Mouse (Mus musculus) kidney, adult 9 months (tissue): Measurements from ENCODE around the gene Setx.

ENCODE experiments used
- DNase-seq: peaks from one replicate; pipeline ENCODE4 v3.0.0; 2022

Setx gene

GRCm38 (mm10) chr2:29168067-29168466 lies 44.1 kb downstream of the Setx start:
- no peak for DNase-seq

- no peak for DNase-seq
Observed at GRCm38 (mm10) chr2:29174887-29175286, 50.9 kb downstream of the Setx start.

- DNase-seq, result no peak
Observed at GRCm38 (mm10) chr2:29179810-29180209, 55.8 kb downstream of the Setx start.

DNA sequence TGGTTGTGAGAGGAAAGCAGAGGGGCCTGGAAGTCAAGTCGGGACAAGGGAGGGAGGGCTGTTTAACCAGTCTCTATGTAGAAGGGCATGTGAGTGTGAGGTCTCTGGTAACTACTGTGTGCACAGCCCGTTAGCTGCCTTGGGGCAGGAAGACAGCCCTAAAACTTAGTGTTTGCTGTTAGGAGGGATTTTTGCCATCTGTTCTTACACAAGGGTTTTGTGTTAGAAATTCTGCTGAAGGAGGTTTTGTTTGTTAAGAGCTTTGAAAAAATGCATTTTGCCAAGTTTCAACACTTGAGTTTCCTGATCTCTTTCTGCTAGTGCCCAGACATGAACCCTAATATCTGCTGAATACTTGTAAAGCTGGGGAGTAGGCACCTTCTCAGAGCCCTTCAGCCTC lies 57.1 kb downstream of the Setx start:
- DNase-seq, result no peak

- DNase-seq, result no peak
Observed at GRCm38 (mm10) chr2:29183266-29183924, 59.4 kb downstream of the Setx start.

DNA sequence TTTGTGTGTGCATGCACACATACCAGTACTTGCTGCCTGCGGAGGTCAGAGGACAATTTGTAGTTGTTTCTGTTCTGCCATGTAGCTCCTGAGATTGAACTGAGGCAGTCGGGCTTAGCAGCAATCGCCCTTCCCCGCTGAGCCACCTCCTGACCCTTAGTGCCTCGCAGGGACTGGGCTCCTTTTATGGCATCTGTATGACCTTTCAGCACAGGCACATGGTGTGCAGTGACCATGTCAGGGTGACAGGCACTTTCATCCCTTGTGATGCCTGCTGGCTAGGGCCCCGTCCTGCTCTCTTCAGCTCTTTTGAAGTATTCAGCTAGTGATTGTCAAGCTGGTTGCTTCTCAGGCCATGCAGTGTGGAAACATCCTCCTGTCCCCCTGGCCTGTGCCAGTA lies 62.2 kb downstream of the Setx start:
- DNase-seq, result no peak

DNA sequence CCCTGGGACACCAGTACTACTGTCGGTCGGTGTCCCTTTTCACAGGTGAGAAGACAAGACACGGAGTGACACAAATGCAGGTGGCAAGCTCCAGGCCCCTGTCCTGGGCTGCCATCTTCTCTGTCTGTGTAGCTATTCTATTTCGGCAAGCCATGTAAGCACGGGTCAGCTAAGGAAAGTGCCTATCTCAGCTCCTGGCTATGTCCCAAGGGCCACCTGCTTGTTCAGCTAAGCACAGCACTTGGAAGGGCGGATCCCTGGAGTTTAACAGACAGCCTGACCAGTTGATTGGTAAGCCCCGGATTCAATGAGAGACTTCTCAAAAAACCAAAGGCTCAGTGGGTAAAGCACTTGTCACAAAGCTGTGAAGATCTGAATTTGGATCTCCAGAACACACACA lies 66.4 kb downstream of the Setx start:
- peak; percentile 46 for DNase-seq

DNA sequence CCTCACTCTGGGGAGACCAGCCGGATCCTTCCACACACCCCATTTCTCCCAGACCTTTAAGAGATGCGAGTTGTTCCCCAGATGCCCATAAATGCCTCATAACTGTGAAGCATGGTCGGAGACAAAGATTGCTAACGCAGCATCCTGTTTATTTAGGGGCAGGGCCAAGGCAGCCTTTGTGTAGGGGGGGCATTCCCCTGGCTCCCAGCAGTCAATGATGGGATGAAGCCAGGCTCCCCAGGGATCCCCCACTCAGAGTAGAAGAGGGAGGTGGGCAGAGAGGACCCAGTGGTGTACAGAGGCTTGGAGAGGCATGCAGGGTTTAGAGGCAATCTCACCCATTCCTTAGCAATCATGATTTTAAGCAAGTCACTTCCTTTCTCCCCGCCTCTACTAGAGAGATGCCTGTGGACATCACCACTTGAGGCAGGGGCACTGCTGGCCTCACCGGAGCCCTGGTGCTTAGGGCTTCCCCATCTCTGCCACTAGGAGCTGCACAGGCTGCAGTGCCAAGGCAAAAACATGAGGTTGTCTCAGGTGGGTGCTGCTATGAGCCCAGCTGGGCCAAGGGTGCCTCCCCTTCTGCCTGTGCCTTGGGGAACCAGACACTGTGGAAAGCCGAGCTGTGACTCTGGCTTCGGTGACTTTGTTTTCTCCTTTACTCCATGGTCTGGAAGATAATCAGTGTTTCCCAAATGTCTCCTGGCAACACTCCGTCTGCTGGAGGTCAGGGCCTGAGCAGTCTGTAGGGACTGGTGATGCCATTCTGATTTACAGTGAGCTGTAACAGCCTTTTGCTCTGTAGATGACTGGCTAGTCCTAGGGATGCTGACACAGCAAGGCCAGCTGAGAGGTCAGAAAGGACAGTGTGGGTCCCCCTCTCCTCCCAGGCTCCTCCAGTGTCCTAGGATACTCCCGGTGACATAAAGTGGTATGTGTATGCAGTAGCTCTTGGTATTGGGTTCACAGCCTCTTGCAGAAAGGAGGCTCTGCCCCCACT lies 67.5 kb downstream of the Setx start:
- peak; percentile 45 for DNase-seq

DNA sequence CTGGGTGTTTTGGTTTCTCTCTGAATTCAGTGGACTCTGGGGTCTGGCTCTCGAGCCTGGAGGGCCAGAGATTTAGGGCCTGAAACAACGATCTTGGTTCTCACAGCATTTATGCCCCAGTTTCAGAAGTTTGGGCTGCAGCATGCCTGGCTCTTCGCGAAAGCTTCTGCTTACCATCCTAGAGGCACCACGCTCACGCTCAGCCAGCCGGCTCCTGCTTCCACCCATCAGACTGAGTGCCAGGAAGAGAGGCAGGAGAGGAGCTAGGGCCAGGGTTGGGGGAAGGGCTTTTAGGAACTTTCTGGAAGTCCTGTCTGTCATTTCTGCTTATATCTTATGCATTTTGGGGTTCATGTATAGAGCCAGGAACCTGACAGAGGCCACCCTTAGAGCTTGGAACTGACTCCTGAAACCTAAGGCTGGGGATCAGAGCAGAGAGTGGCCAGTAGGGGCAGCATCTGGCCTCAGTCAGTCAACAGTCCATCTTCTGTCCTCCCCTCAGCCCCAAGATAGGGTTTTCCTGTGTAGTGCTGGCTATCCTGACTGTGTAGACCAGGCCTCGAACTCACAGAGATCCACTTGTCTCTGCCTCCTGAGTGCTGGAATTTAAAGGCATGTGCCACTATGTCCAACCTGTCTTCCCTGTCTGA lies 68.8 kb downstream of the Setx start:
- DNase-seq, result no peak

DNA sequence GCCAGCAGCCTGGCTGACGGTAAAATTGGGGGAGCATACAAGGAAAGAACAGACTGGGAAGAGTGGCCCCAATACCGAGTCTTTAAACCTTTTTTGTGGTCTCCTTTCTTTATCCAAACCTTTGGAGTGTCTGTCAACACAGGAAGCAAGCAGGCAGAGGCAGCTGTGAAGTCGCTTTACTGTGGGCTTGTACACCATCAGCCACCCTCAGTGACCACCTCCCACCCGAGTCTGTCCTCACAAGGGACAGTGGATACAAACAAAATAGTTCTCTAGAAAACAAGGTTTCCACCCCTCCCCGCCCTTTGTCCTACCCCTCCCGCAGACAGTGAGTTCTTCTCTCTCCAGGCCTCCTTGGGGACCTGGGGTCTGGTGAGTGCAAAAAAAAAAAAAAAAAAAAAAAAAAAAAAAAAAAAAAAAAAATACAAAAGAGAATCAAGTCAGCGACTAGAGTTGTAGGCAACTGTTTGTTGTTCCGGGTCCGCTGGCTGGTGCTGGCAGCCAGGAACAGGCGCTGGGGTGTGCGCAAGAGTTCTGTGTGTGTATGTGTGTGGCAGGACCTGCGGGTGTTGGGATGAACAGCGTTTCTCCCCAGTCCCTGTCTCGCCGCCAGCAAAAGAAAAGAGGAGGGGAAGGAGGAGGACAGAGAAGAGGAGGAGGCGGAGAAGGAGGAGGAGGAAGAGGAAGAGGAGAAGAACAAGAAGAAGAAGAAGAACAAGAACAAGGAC lies 70.0 kb downstream of the Setx start:
- DNase-seq, result no peak

DNA sequence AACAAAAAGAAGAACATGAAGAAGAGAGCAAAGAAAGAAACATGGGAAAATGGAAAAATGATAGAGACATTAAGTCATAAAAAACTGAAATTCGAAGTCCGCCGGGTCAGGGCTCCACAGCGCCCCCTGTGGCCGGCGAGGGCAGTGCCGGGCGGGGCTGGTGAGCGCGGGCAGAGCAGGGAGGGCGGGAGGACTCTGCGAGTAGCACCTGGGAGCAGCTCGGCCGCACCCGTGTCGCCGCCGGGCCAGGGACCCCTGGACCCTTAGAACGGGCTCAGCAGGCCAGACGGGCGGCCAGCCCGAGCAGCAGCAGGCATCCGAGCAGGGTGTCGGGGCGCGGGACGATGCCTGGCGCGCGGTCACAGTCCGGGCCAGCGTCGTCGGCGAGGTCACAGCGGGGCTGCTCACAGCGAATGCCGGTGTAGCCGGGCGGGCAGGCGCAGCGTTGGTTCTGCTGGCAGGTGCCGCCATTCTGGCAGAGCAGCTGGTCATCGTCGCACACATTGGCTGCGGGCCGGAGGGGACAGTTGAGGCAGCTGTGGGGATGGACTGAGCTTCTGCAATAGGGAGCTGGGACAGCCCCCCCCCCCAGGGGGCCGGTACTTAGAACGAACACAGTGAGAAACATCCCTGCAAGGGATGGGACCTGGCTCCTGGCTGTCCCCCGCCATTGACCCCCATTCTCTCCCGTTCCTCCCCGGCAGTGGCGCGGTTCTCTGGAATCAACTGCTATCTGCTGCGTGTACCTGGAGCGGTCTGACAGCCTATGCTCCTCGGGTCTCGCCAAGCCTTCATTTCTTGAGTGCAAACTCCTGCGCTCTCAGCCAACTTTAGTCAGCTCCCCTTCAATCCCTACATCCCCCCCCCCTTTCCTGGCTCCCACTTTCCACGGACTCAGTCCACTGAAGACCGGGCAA lies 70.8 kb downstream of the Setx start:
- peak; percentile 70 for DNase-seq

- no peak for DNase-seq
Observed at GRCm38 (mm10) chr2:29196844-29197243, 72.9 kb downstream of the Setx start.

DNA sequence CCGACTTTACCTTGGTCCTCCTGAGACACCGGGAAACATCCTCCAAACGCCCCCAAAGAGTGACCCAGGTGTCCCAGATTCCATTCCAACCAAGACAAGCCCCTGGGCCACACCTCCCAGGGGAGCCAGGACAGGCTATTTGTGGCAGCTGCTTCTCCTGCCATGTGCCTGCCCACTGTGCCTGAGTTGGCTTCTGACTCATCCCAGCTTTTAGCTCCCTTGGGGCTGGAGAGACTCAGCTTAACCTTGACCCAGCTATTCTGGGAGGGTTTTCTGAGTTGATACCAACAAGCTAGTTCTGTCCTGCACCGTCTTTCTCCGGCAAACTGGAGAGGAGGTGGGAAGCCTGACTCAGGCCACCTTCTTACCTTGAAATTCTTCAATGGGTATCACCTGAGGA lies 74.5 kb downstream of the Setx start:
- DNase-seq, result no peak

GRCm38 (mm10) chr2:29199909-29200308 lies 75.9 kb downstream of the Setx start:
- peak; percentile 34 for DNase-seq

DNA sequence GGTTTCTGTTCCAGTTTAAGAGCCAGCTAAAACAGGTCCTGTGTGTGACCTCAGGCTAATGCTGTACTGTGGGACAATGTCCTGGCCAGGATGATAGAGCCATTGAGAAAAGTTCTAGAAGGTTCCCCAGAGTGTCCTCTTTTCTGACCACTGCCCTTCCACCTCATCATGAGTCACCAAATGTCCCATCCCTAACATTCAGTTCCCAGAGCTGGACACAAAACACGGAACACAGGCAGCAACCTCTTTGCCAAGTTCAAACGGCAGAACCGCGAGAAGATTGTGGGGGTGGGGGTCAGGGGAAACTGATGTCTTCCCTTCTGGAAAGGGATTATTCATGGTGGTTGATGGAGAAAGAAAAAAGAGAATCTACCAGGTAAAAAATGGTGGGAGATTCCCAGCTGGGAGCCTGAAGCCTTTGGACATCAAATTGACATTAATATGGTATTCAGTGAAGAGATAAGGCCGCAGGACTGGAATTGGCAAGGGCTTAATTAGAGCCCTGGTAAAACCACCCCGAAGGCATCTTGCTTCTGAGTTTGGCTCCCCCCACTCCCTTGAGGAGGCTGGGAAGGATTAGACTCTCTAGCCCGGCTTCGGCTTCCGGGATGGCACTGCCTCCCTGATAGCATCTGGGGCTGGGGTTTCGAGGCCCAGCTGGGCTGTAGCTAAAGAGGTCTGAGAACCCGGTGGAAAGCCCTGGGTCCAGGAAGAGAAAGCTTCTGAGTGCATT lies 77.4 kb downstream of the Setx start:
- DNase-seq, result no peak

DNA sequence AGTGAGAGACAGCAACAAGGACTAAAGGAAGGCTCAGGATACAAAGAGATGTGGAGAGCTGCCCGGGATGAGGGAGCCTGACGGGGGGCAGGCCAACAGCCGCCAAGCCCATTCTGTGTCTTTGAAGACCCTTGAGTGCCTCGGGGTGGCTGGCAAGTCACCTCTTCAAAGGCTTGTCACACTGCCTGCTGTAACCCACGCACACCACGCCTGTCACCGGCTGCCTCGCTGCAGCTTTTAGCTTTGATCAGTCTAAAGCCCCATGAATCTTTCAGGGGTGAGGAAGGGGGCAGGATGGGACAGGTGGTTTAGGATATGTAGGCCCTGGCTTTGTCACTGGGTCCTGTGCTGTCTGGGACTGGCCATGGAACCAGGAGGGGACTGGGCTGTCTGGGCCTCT lies 82.2 kb downstream of the Setx start:
- no peak for DNase-seq

DNA sequence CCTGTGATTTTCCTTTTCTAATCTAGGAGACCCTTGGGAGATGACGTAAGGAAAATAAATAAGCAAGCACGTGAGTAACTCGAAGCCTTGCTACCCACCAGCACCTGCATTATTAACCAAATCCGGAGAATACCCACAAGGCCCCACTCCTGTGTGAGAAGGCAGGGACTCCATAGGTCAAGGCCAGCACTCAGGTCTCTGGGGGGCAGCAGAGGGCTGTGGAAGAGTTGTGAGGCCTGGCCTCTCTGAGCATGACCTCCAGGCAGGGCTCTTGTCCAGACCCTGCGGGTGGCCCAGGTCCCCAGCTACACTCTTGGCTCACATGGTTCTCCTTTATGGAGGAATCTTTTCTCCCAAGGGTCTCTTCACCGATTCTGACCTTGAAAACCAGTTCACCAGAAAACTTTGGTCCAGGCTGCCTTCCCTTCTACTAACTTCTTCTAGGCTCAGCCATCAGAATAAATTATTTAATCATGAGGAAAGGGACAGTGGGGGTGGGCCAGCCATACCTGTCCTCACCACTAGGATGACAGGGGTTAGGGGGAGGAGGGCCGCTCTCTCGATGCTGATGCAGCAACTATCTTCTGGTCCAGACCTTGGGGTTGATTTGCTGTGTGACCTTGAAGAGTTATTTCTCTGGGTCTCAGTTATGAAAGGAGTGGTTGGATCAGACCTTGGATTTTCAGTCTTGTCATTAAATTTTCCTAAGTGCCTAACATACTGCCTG lies 92.5 kb downstream of the Setx start:
- DNase-seq, result peak; percentile 55

DNA sequence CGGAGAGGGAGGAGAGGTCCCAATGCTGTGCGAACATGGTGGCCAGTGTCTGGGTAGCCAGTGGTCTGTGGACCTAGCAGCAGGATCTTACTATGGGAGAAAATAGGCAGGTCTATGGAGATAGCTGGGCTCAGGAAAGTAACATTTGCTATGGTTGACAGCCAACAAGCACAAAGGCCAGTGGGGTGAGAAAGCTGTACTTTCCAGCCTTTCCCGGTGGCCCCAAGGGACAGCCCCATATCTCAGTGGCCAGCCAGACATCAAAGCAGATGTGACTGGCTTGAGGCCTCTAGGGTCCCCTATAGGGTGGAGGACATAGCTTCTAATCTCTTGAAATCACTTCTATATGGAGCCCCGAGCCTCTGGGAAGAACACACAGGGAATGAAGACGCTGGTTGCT lies 93.1 kb downstream of the Setx start:
- DNase-seq, result no peak

DNA sequence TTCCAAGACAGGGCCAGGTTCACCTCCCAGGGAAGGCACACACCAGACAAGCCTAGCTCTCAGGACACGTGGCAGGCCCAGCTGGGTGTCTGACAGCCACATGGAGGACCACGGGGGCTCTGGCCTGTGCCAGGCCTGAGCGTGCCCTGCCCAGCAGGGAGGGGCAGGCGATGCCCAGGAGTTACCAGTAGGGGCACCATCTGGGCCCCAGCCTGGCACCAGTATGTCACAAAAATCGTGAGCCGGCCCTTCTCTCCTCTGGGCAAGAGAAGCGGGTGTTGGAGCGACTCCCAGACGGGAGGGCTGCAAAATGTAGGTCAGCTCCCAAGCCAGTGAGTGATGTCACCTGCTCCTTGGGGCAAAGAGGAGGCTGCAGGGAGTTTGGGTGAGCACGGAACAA lies 93.9 kb downstream of the Setx start:
- no peak for DNase-seq

GRCm38 (mm10) chr2:29218831-29219230 lies 94.8 kb downstream of the Setx start:
- DNase-seq, result no peak
